Mouse (Mus musculus) lung, embryonic 14.5 days (tissue): Measurements from ENCODE around the gene Zfp780b. TPM values are rescaled to one million over a fixed set of nuclear protein-coding genes. Genes with fewer than 3 reads are reported as not detected.
"Not testable (repeated sequence)": the region's sequence is repeated elsewhere in the genome, so short reads cannot be mapped to it uniquely, and the experiment has no call there.

Experiments used
- ATAC-seq: fragments of 200-750 bp; cut with Nextera tagmentation; 2 replicates; pipeline ENCODE4 v1.8.0; 2017; ENCODE audit warnings: mild to moderate bottlenecking, moderate TSS enrichment, moderate library complexity; ENCODE audit not compliant: insufficient read depth
- DNase-seq: peaks from one replicate; pipeline ENCODE4 v3.0.0-alpha.2; 2015
- H3K27ac ChIP-seq: fragments of 300-500 bp; sonication (generic); 2 replicates; pipeline ENCODE4 v1.5.1; 2014; ENCODE audit warnings: low read depth, mild to moderate bottlenecking, moderate library complexity
- H3K27me3 ChIP-seq: fragments of 300-500 bp; sonication (generic); 2 replicates; pipeline ENCODE4 v1.6.1; 2014; ENCODE audit warnings: low read length, control low read depth; ENCODE audit not compliant: insufficient read depth
- H3K36me3 ChIP-seq: fragments of 300-500 bp; sonication (generic); 2 replicates; pipeline ENCODE4 v1.6.1; 2014; ENCODE audit warnings: control low read depth; ENCODE audit not compliant: insufficient read depth
- H3K4me1 ChIP-seq: fragments of 300-500 bp; sonication (generic); 2 replicates; pipeline ENCODE4 v1.6.1; 2014; ENCODE audit warnings: antibody characterized with exemption, control low read depth; ENCODE audit not compliant: insufficient read depth
- H3K4me2 ChIP-seq: fragments of 300-500 bp; sonication (generic); 2 replicates; pipeline ENCODE4 v1.6.1; 2014; ENCODE audit warnings: mild to moderate bottlenecking
- H3K4me3 ChIP-seq: fragments of 300-500 bp; sonication (generic); 2 replicates; pipeline ENCODE4 v1.5.1; 2014; ENCODE audit warnings: low read depth, low read length
- H3K9ac ChIP-seq: fragments of 300-500 bp; sonication (generic); 2 replicates; pipeline ENCODE4 v1.6.1; 2014
- H3K9me3 ChIP-seq: fragments of 300-500 bp; sonication (generic); 2 replicates; pipeline ENCODE4 v1.6.1; 2016; ENCODE audit warnings: low read depth, low read length, control low read depth
- CTCF ChIP-seq: IDR thresholded peaks from 2 replicates; pipeline ENCODE4 v1.5.1; 2016; ENCODE audit warnings: antibody characterized with exemption, low read depth
- WGBS: fragments of 180-500 bp; shearing (Covaris S2); extraction: QIAGEN DNeasy Blood & Tissue Kit; methylation state at CpG from one replicate; pipeline ENCODE4 v1.1.7; 2014; 5-methylcytosine and 5-hydroxymethylcytosine counted together
- polyA plus RNA-seq: library from polyadenylated mRNA; unstranded; fragments of >200 nt; fragmentation: Nextera tagmentation; extraction: Ambion mirVana; gene quantifications from 2 replicates; pipeline ENCODE4 v1.2.1, GENCODE M21; 2014

The Zfp780b gene
- polyA plus RNA-seq, 1 experiment from 2014 or later: 17.5 TPM

DNA sequence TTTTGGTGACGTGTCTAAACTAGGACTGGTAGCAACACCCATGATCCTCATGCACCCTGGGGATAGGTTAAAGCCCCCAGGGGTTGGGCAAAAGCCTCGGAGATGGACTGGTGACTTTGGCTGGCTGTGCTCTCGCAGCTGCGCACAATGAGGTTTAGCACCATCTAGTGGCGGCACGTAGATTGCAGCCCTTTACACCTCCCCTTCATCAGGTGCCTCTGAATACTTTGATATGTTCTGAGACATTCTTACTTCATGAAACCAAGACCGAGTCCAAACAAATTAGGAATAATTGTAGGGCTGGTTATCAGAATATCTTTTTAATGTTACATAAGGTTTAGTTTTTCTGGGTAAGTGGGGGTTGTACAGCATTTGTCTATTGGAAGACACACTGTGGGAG is 37.1 kb downstream of the Zfp780b start:
- not testable (repeated sequence) for H3K27ac ChIP-seq, H3K4me3 ChIP-seq
- peak; percentile 39; the same call in 1 of the 2 replicates for TF ChIP-seq CTCF

DNA sequence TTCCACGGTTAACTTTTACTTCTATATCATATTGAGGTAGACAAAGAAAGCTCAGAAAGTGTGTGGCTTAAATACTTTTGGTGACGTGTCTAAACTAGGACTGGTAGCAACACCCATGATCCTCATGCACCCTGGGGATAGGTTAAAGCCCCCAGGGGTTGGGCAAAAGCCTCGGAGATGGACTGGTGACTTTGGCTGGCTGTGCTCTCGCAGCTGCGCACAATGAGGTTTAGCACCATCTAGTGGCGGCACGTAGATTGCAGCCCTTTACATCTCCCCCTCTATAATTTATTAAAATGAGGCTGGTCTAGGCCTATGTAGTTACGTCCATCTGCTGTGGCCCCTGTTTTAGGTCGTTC is 45.2 kb downstream of the Zfp780b start:
- Histone ChIP-seq H3K9ac (peak overlapping the region; percentile 48; the same call in 1 of the 2 replicates), H3K4me2 (peak overlapping the region; percentile 59), H3K4me3 (peak overlapping the region; percentile 15; the same call in 1 of the 2 replicates)
- H3K27me3 ChIP-seq, H3K9me3 ChIP-seq, H3K27ac ChIP-seq, H3K36me3 ChIP-seq, H3K4me1 ChIP-seq, DNase-seq: not testable (repeated sequence)
- WGBS: 8% methylated on average over 1 of the region's 9 CpGs
- ATAC-seq: peak; percentile 54; the same call in 1 of the 2 replicates

More for the DNA sequence above, 37.1 kb downstream of the Zfp780b start:
- H3K4me1 ChIP-seq, H3K27me3 ChIP-seq, ATAC-seq, H3K9me3 ChIP-seq, H3K36me3 ChIP-seq, H3K9ac ChIP-seq, DNase-seq, H3K4me2 ChIP-seq: not testable (repeated sequence)
- WGBS: 38% methylated on average over 5 of the region's 7 CpGs

GRCm38 (mm10) chr7:27933050-27933799 is 45.7 kb downstream of the Zfp780b start:
- Histone ChIP-seq H3K27me3 (no peaks in the 10 kb centered on the region), H3K9me3 (no peaks in the 10 kb centered on the region), H3K4me3 (peak overlapping the region; percentile 15), H3K9ac (peak overlapping the region; percentile 48; the same call in 1 of the 2 replicates), H3K4me1 (no peaks in the 10 kb centered on the region), H3K4me2 (peak overlapping the region; percentile 59), H3K27ac (no peak overlapping the region), H3K36me3 (no peaks in the 10 kb centered on the region)
- TF ChIP-seq CTCF: no peak
- WGBS: 11% methylated on average over 7 of the region's 7 CpGs
- ATAC-seq (peak; percentile 83; the same call in 1 of the 2 replicates), DNase-seq (peak; percentile 30)

GRCm38 (mm10) chr7:27928818-27929695 is 49.9 kb downstream of the Zfp780b start, which contains the start of gene Zfp974:
Zfp974 (minus strand) TSS chr7:27929460.
- peak within 1 kb of the TSS; percentile 45; the same call in 1 of the 2 replicates for H3K27ac ChIP-seq
- H3K4me1 ChIP-seq: no peaks in the 10 kb centered on the region
- H3K36me3 ChIP-seq: peaks cover 14% of the 10 kb centered on the region; the same call in 1 of the 2 replicates
- H3K27me3 ChIP-seq: no peaks in the 10 kb centered on the region
- H3K4me2 ChIP-seq: peak within 1 kb of the TSS; percentile 81
- 3% methylated on average over 40 of the region's 40 CpGs for WGBS
- DNase-seq (peak; percentile 89), ATAC-seq (peak; percentile 88)
- TF ChIP-seq CTCF: no peak
- peak within 1 kb of the TSS; percentile 76 for H3K9ac ChIP-seq
- H3K4me3 ChIP-seq: peak within 1 kb of the TSS; percentile 69
- no peaks in the 10 kb centered on the region for H3K9me3 ChIP-seq

- H3K4me1 ChIP-seq, H3K9me3 ChIP-seq, H3K4me3 ChIP-seq, ATAC-seq, H3K27me3 ChIP-seq, DNase-seq, H3K4me2 ChIP-seq, H3K9ac ChIP-seq, H3K27ac ChIP-seq: not testable (repeated sequence)
- 40% methylated on average over 4 of the region's 4 CpGs for WGBS
- peaks cover 17% of the 10 kb centered on the region; the same call in 1 of the 2 replicates for H3K36me3 ChIP-seq
Observed at GRCm38 (mm10) chr7:27927041-27927440, 51.9 kb downstream of the Zfp780b start.

DNA sequence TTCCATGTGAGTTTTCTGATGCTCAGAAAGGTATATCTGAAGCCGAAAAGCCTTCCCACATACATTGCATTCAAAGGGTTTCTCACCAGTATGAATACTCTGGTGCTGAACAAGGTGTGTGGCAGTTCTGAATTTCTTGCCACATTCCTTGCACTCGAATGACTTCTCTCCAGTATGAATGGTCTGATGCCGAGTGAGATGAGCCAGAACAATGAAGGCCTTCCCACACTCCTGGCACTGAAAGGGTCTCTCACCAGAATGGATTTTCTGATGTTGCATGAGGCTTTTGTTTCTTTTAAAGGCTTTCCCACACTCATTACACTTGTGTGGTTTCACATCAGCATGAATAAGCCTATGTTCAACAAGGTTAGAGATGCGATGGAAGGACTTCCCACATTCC is 68.0 kb downstream of the Zfp780b start:
- WGBS: 89% methylated on average over 3 of the region's 4 CpGs
- not testable (repeated sequence) for H3K4me3 ChIP-seq, H3K9ac ChIP-seq, H3K27ac ChIP-seq, H3K27me3 ChIP-seq, H3K4me2 ChIP-seq, H3K4me1 ChIP-seq, DNase-seq, H3K36me3 ChIP-seq, ATAC-seq, H3K9me3 ChIP-seq

Other genes with a start within 250 kb of the Zfp780b start
- gene Zfp60, start 247.8 kb downstream of the Zfp780b start, polyA plus RNA-seq: 37.5 and 39.3 TPM in 2 replicates
- 1.9 and 2.1 TPM in 2 replicates for gene Zfp626, start 172.0 kb downstream of the Zfp780b start, polyA plus RNA-seq
- 9.9 and 10.2 TPM in 2 replicates for gene Zfp59, start 140.6 kb downstream of the Zfp780b start, polyA plus RNA-seq
- 3.8 and 3.9 TPM in 2 replicates for gene Zfp607a, start 121.6 kb downstream of the Zfp780b start, polyA plus RNA-seq
- gene Zfp974, start 49.7 kb downstream of the Zfp780b start, polyA plus RNA-seq: 10.1 TPM in 2 replicates
- gene Zfp850, start 34.9 kb upstream of the Zfp780b start, polyA plus RNA-seq: 6.0 and 6.6 TPM in 2 replicates
- 300 and 307 TPM in 2 replicates for gene Psmc4, start 70.9 kb upstream of the Zfp780b start, polyA plus RNA-seq
- 0.84 and 1.8 TPM in 2 replicates for gene Fcgbp, start 92.1 kb upstream of the Zfp780b start, polyA plus RNA-seq
- gene 9530053A07Rik, start 150.3 kb upstream of the Zfp780b start, polyA plus RNA-seq: not detected in 2 replicates
- gene Fbl, start 190.5 kb upstream of the Zfp780b start, polyA plus RNA-seq: 47.3 and 50.9 TPM in 2 replicates
- gene Dyrk1b, start 200.3 kb upstream of the Zfp780b start, polyA plus RNA-seq: 13.2 and 14.4 TPM in 2 replicates